Mouse (Mus musculus): Measurements from ENCODE around the gene Dapp1. TPM values are rescaled to one million over a fixed set of nuclear protein-coding genes. Genes with fewer than 3 reads are reported as not detected.
A peak's percentile ranks its signal among the peaks of the same experiment; 100 is the strongest.

The Dapp1 gene
- polyA plus RNA-seq, 1 experiment from 2014 or later, result 3.7 TPM

DNA sequence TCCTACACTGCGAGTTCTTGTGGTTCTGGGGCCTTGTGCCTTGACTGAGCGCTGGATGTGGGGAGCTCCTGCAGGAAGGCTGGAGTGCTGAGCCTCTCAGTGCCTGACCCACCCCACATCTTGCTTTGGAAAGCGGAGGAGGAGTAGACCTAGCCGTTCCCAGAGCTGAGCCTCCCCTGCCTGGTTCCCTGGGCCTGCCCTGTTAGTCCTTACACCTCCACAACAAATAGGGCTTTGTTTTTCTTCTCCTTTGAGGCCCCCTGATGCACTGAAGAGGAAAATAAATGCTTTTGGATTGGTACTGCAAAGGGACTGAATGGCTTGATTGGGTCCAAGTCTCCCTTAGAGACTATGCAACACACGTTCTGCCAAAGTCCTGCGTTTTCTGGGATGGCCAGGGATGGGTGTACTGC lies 3.7 kb downstream of the Dapp1 start:
- no peaks in the 10 kb centered on the region; the same call in none of the 2 replicates for H3K4me1 ChIP-seq (replicated peaks; ENCODE audit: control insufficient read depth, insufficient read depth, low read length)
- 26% methylated on average over 6 of the region's 6 CpGs for WGBS
- H3K27ac ChIP-seq (ENCODE audit: low read depth, low read length), result 0 out of 2 replicates have a peak overlapping the region, but pooled peaks have one; percentile 42
- no peak overlapping the region for H3K4me3 ChIP-seq (ENCODE audit: low read depth, low read length)
- no peaks in the 10 kb centered on the region for H3K9me3 ChIP-seq (ENCODE audit: control insufficient read depth, low read length)
- ATAC-seq (ENCODE audit: low FRiP score) (peak; percentile 65), DNase-seq (ENCODE audit: low spot score) (no peak)
- H3K4me2 ChIP-seq (replicated peaks; ENCODE audit: low read depth, low read length), result no peak overlapping the region
- H3K27me3 ChIP-seq (ENCODE audit: control insufficient read depth, insufficient read depth, low read length), result no peaks in the 10 kb centered on the region
- no peak overlapping the region for H3K9ac ChIP-seq (ENCODE audit: low read depth, low read length)
- H3K36me3 ChIP-seq (ENCODE audit: control insufficient read depth, insufficient read depth, low read length), result no peaks in the 10 kb centered on the region

DNA sequence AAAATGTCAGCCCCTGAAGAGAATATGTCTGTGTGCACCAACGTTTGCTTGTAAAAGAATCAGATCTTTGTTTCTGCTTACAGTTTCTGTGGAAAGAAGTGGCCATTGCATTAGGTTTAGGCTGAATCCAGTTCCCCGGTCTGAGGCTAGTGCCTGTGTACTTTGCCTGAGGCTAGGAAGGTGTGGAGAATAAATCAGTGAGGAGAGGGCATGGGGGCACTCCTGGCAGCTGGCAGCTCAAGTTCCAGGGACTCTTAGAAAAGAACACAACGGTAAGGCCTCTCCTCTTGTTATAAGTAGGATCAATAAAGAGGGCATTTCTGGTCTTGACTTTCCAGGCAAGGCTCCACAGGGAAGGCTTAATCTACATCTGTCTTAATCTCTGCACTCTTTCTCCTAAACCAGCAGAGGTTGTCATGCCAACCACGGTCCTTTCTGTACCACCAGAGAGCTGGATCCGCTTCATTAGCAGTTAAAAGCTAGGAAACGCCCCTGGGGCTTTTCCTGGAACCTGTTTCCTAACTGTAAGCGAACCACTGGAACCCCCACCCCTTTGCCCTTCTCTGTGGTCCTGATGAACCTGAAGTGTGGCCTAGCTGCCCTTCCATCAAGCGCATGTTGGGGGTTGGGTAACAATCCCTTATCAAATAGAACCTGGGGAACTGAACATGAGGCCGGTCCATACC lies 4.3 kb downstream of the Dapp1 start:
- 33% methylated on average over 9 of the region's 9 CpGs for WGBS
- Histone ChIP-seq H3K27ac (ENCODE audit: low read depth, low read length) (0 out of 2 replicates have a peak overlapping the region, but pooled peaks have one; percentile 42), H3K4me1 (replicated peaks; ENCODE audit: control insufficient read depth, insufficient read depth, low read length) (no peaks in the 10 kb centered on the region; the same call in none of the 2 replicates), H3K9me3 (ENCODE audit: control insufficient read depth, low read length) (no peaks in the 10 kb centered on the region), H3K4me3 (ENCODE audit: low read depth, low read length) (no peak overlapping the region), H3K4me2 (replicated peaks; ENCODE audit: low read depth, low read length) (no peak overlapping the region), H3K36me3 (ENCODE audit: control insufficient read depth, insufficient read depth, low read length) (no peaks in the 10 kb centered on the region), H3K9ac (ENCODE audit: low read depth, low read length) (no peak overlapping the region), H3K27me3 (ENCODE audit: control insufficient read depth, insufficient read depth, low read length) (no peaks in the 10 kb centered on the region)
- ATAC-seq (ENCODE audit: low FRiP score), result peak; percentile 73
- peak; percentile 58 for DNase-seq (ENCODE audit: low spot score)

DNA sequence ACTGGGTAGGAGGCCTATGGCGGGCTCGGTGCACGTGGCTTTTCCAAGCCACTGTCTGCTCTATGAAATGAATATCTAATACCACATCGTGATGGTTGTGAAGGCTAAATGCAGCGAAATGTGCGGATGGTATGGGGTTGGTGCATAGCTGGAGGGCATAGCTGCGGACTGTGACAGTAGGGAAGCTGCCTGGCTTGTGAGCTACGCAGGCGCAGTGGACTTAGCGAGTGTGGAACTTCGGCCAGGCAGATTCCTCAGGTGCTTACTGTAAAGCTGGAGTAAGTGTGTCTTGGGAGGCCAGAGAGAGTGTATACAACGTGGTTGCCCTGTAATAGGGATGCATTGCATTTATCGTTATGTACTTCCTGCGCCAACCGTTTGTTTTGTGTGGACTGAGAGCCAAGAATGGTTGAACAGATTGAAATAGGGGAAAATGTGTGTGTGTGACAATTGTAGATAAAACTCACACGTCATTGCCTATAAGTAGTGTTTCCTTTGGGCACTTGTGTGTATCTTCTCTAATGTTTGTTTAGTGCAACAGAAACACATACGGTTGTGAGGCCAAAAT lies 5.4 kb downstream of the Dapp1 start:
- Histone ChIP-seq H3K4me1 (replicated peaks; ENCODE audit: control insufficient read depth, insufficient read depth, low read length) (no peaks in the 10 kb centered on the region; the same call in none of the 2 replicates), H3K9ac (ENCODE audit: low read depth, low read length) (no peak overlapping the region), H3K9me3 (ENCODE audit: control insufficient read depth, low read length) (no peaks in the 10 kb centered on the region), H3K27me3 (ENCODE audit: control insufficient read depth, insufficient read depth, low read length) (no peaks in the 10 kb centered on the region), H3K36me3 (ENCODE audit: control insufficient read depth, insufficient read depth, low read length) (no peaks in the 10 kb centered on the region), H3K27ac (ENCODE audit: low read depth, low read length) (no peak overlapping the region), H3K4me2 (replicated peaks; ENCODE audit: low read depth, low read length) (no peak overlapping the region), H3K4me3 (ENCODE audit: low read depth, low read length) (no peak overlapping the region)
- DNase-seq (ENCODE audit: low spot score), result no peak
- WGBS, result 89% methylated on average over 17 of the region's 17 CpGs
- ATAC-seq (ENCODE audit: low FRiP score), result no peak

DNA sequence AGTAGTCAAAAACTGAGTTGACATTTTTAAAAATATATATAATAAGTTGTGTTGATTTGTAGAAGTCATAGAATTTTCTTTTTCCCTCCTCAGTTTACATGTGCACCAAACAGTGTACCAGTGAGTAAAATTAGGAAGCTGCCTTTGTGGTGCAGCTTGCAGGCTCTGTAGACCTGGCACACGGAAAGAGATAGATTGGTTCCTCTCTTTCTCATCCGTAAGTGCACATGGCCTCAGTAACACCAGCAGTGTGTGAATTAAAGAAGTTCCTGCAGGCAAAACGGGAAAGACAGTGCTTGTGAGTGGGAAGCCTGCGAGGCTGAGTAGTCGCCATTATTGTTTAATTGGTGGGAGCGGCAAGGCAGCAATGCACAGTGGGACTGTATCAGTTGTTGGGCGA lies 5.9 kb downstream of the Dapp1 start:
- no peak overlapping the region for H3K27ac ChIP-seq (ENCODE audit: low read depth, low read length)
- no peak overlapping the region for H3K4me2 ChIP-seq (replicated peaks; ENCODE audit: low read depth, low read length)
- no peaks in the 10 kb centered on the region for H3K36me3 ChIP-seq (ENCODE audit: control insufficient read depth, insufficient read depth, low read length)
- H3K27me3 ChIP-seq (ENCODE audit: control insufficient read depth, insufficient read depth, low read length), result no peaks in the 10 kb centered on the region
- no peaks in the 10 kb centered on the region; the same call in none of the 2 replicates for H3K4me1 ChIP-seq (replicated peaks; ENCODE audit: control insufficient read depth, insufficient read depth, low read length)
- no peak for ATAC-seq (ENCODE audit: low FRiP score)
- no peak overlapping the region for H3K9ac ChIP-seq (ENCODE audit: low read depth, low read length)
- DNase-seq (ENCODE audit: low spot score), result no peak
- no peak overlapping the region for H3K4me3 ChIP-seq (ENCODE audit: low read depth, low read length)
- no peaks in the 10 kb centered on the region for H3K9me3 ChIP-seq (ENCODE audit: control insufficient read depth, low read length)
- WGBS, result 85% methylated on average over 7 of the region's 7 CpGs

DNA sequence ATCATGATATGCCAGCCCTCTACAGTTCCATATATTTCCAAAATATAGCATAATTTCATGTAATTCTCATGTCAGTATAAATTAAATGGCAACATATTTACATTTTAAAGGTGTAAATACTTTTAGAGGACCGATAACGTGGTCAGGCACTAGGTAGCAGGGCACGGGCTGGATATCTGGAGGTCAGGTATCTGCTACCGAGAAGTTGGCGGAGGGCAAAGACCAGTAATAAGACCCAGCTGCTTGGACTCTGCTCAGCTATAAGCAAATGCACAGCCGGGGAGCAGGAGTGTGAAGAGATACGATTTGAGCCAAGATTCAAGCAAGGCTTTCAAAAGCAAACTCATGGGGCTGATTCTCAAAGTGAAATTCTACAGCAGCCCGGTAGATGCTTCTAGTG lies 7.0 kb downstream of the Dapp1 start:
- Histone ChIP-seq H3K36me3 (ENCODE audit: control insufficient read depth, insufficient read depth, low read length) (no peaks in the 10 kb centered on the region), H3K4me3 (ENCODE audit: low read depth, low read length) (no peak overlapping the region), H3K9ac (ENCODE audit: low read depth, low read length) (no peak overlapping the region), H3K9me3 (ENCODE audit: control insufficient read depth, low read length) (no peaks in the 10 kb centered on the region), H3K4me1 (replicated peaks; ENCODE audit: control insufficient read depth, insufficient read depth, low read length) (no peaks in the 10 kb centered on the region; the same call in none of the 2 replicates), H3K4me2 (replicated peaks; ENCODE audit: low read depth, low read length) (no peak overlapping the region), H3K27ac (ENCODE audit: low read depth, low read length) (no peak overlapping the region), H3K27me3 (ENCODE audit: control insufficient read depth, insufficient read depth, low read length) (no peaks in the 10 kb centered on the region)
- ATAC-seq (ENCODE audit: low FRiP score) (no peak), DNase-seq (ENCODE audit: low spot score) (no peak)
- WGBS, result 84% methylated on average over 8 of the region's 8 CpGs

DNA sequence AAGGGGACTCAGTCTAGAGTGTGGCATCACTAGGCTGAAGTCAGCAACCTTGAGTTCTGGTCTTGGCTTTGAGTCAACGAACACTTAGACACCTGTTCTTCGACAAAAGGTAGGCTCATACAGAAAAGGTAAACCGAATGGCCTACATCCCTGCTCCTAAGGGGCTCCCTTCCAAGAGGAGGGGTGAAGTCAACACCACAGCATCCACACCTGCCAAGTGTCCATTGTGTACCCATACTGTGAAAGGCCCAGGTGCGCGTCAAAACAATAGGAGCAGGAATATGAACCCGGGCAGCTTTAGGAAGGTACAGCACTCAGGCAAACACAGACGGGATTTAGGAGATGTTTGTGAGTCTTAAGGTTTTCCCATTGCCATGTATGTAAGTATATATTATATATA lies 8.4 kb downstream of the Dapp1 start:
- no peak for ATAC-seq (ENCODE audit: low FRiP score)
- 97% methylated on average over 7 of the region's 7 CpGs for WGBS
- H3K4me2 ChIP-seq (replicated peaks; ENCODE audit: low read depth, low read length), result no peak overlapping the region

DNA sequence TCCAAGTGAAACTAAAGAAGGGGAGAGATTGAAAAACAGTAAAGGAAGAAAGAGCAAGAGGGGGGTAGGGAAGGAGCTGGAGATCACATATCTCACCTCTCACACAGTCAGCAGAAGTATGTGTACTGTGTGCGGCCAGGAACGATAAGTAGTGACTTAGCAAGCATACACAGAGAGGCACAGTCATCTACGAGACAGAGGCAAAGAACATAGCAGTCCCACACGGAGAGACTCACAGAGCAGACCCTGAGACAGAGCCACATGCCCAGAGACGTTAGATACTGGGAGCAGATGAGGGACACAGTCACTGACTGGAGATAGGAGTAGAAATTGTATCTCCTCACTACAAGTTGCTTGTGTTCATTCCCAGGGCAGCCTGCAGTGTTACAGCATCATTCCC lies 9.1 kb downstream of the Dapp1 start:
- no peak for DNase-seq (ENCODE audit: low spot score)
- WGBS, result 78% methylated on average over 5 of the region's 5 CpGs
- Histone ChIP-seq H3K27me3 (ENCODE audit: control insufficient read depth, insufficient read depth, low read length) (no peaks in the 10 kb centered on the region), H3K4me3 (ENCODE audit: low read depth, low read length) (no peak overlapping the region), H3K9me3 (ENCODE audit: control insufficient read depth, low read length) (no peaks in the 10 kb centered on the region), H3K27ac (ENCODE audit: low read depth, low read length) (no peak overlapping the region), H3K4me1 (replicated peaks; ENCODE audit: control insufficient read depth, insufficient read depth, low read length) (no peaks in the 10 kb centered on the region; the same call in none of the 2 replicates), H3K9ac (ENCODE audit: low read depth, low read length) (no peak overlapping the region), H3K36me3 (ENCODE audit: control insufficient read depth, insufficient read depth, low read length) (no peaks in the 10 kb centered on the region), H3K4me2 (replicated peaks; ENCODE audit: low read depth, low read length) (no peak overlapping the region)
- ATAC-seq (ENCODE audit: low FRiP score), result no peak

More for the DNA sequence above, 8.4 kb downstream of the Dapp1 start:
- H3K9ac ChIP-seq (ENCODE audit: low read depth, low read length), result no peak overlapping the region
- no peak overlapping the region for H3K4me3 ChIP-seq (ENCODE audit: low read depth, low read length)
- H3K36me3 ChIP-seq (ENCODE audit: control insufficient read depth, insufficient read depth, low read length), result no peaks in the 10 kb centered on the region
- H3K27ac ChIP-seq (ENCODE audit: low read depth, low read length), result no peak overlapping the region
- H3K27me3 ChIP-seq (ENCODE audit: control insufficient read depth, insufficient read depth, low read length), result no peaks in the 10 kb centered on the region
- DNase-seq (ENCODE audit: low spot score), result no peak
- H3K9me3 ChIP-seq (ENCODE audit: control insufficient read depth, low read length), result no peaks in the 10 kb centered on the region
- no peaks in the 10 kb centered on the region; the same call in none of the 2 replicates for H3K4me1 ChIP-seq (replicated peaks; ENCODE audit: control insufficient read depth, insufficient read depth, low read length)

DNA sequence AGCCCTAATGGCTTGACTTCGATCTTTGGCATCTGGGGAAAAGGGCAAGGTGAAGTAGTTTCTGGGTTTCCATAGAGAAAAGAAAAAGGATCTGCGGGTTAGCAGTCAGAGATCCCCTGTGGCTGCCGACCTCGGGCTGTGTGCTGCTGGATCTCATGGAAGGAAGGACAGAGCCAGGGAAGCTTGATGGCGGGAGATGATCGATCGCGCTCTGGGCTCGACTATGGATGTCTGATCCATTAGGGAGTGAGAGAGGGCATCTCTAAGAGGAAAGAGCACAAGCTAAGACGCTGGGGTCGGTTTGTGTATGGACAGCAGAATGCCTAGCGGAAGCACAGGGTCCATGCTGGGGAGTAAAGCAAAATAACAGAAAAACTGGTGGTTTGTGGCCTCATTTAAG lies 11.4 kb downstream of the Dapp1 start:
- Histone ChIP-seq H3K4me2 (replicated peaks; ENCODE audit: low read depth, low read length) (no peak overlapping the region; the same call in 1 of the 2 replicates), H3K27ac (ENCODE audit: low read depth, low read length) (no peak overlapping the region), H3K9me3 (ENCODE audit: control insufficient read depth, low read length) (no peaks in the 10 kb centered on the region), H3K36me3 (ENCODE audit: control insufficient read depth, insufficient read depth, low read length) (no peaks in the 10 kb centered on the region), H3K4me3 (ENCODE audit: low read depth, low read length) (no peak overlapping the region), H3K27me3 (ENCODE audit: control insufficient read depth, insufficient read depth, low read length) (no peaks in the 10 kb centered on the region), H3K9ac (ENCODE audit: low read depth, low read length) (no peak overlapping the region), H3K4me1 (replicated peaks; ENCODE audit: control insufficient read depth, insufficient read depth, low read length) (no peaks in the 10 kb centered on the region)
- 43% methylated on average over 12 of the region's 12 CpGs for WGBS
- ATAC-seq (ENCODE audit: low FRiP score) (peak; percentile 45; the same call in 1 of the 2 replicates), DNase-seq (ENCODE audit: low spot score) (peak; percentile 64)
